Mouse (Mus musculus): ENCODE data around the gene Ndufv1.

GRCm38 (mm10) chr19:4027576-4027975 is 15.0 kb upstream of the Ndufv1 start:
- TF ChIP-seq CTCF (IDR thresholded peaks at IDR 0.05; ENCODE audit: extremely low read depth, insufficient read length, insufficient replicate concordance, low read depth, low read length) (no peak), POLR2A (IDR thresholded peaks at IDR 0.05; ENCODE audit: low read depth, low read length) (no peak)
